Mouse (Mus musculus) liver, adult 2 months (tissue): ENCODE data around the gene Alyref2. TPM values are rescaled to one million over a fixed set of nuclear protein-coding genes. Genes with fewer than 3 reads are reported as not detected.
A peak's percentile ranks its signal among the peaks of the same experiment; 100 is the strongest.

ENCODE experiments used
- DNase-seq: peaks from one replicate; pipeline ENCODE4 v3.0.0-alpha.2; 2011; ENCODE audit warnings: low read depth, low spot score; ENCODE audit errors: extremely low read depth
- H3K27ac ChIP-seq: fragments of 200-500 bp; replicated peaks from 2 replicates; pipeline ENCODE4 v1.5.1; 2012; ENCODE audit warnings: low read depth, mild to moderate bottlenecking, control low read depth, inconsistent platforms, low read length; ENCODE audit not compliant: insufficient read depth
- H3K27me3 ChIP-seq: fragments of 200-500 bp; 2 replicates; pipeline ENCODE4 v1.6.1; 2012; ENCODE audit warnings: mild to moderate bottlenecking, moderate library complexity, low read length, inconsistent platforms; ENCODE audit not compliant: control insufficient read depth, insufficient read depth
- H3K36me3 ChIP-seq: fragments of 200-500 bp; 2 replicates; pipeline ENCODE4 v1.6.1; 2012; ENCODE audit warnings: low read length, inconsistent platforms; ENCODE audit not compliant: control insufficient read depth, insufficient read depth
- H3K4me1 ChIP-seq: fragments of 200-500 bp; 2 replicates; pipeline ENCODE4 v1.6.1; 2011; ENCODE audit warnings: low read length; ENCODE audit not compliant: control insufficient read depth, insufficient read depth
- H3K4me3 ChIP-seq: fragments of 200-500 bp; 2 replicates; pipeline ENCODE4 v1.5.1; 2011; ENCODE audit warnings: low read depth, mild to moderate bottlenecking, control low read depth, low read length, moderate library complexity; ENCODE audit not compliant: insufficient read depth
- H3K79me2 ChIP-seq: fragments of 200-500 bp; 2 replicates; pipeline ENCODE4 v1.6.1; 2012; ENCODE audit warnings: inconsistent platforms, mild to moderate bottlenecking, low read length, moderate library complexity; ENCODE audit not compliant: control insufficient read depth, insufficient read depth
- H3K9ac ChIP-seq: fragments of 200-500 bp; 2 replicates; pipeline ENCODE4 v1.6.1; 2012; ENCODE audit warnings: low read depth, mild to moderate bottlenecking, control low read depth, inconsistent platforms, low read length
- CTCF ChIP-seq: fragments of 200-500 bp; IDR thresholded peaks from 2 replicates; pipeline ENCODE4 v1.5.1; 2011; ENCODE audit warnings: low read depth, low read length, control low read depth
- POLR2A ChIP-seq: fragments of 200-500 bp; IDR thresholded peaks from 2 replicates; pipeline ENCODE4 v1.6.1; 2011; ENCODE audit warnings: low read length, control low read depth; ENCODE audit not compliant: insufficient read depth; ENCODE audit errors: extremely low read depth
- WGBS: fragments of 180-500 bp; shearing (Covaris S2); methylation state at CpG from one replicate; pipeline ENCODE4 v1.1.7; 2018; 5-methylcytosine and 5-hydroxymethylcytosine counted together
- polyA plus RNA-seq: library from polyadenylated mRNA; depleted of rRNA; stranded (reverse); fragments of >200 nt; gene quantifications from 2 replicates; pipeline ENCODE4 v1.2.3, GENCODE M21; 2012
- total RNA-seq: library from RNA; depleted of rRNA; stranded (reverse); fragments of >200 nt; gene quantifications from 2 replicates; pipeline ENCODE4 v1.2.3, GENCODE M21; 2014

The Alyref2 gene
- total and polyA plus RNA-seq, 2 experiments = 3.2 to 5.5 TPM

DNA sequence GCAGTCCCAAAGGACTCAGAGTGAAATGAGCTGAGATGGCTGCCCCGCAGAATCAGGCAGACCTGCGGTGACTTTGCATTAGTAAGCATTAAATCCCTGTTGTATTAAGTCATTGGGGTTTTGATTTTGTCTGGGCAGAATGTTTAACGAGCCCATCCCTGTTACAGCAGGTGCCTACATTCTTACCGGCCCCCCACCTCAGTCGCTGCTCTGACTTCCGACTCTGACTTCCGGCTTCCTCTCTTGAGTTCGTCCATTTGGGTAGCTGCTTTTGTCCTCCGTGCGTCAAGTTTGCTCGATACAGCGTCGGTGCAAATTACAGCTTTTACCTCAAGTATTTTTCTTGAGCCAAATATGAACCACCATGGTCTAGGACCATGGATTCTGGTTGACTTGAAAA, 9.0 kb upstream of the Alyref2 start:
- TF ChIP-seq POLR2A (no peak), CTCF (no peak)
- no peak overlapping the region for H3K9ac ChIP-seq
- no peak overlapping the region for H3K27ac ChIP-seq
- no peaks in the 10 kb centered on the region for H3K36me3 ChIP-seq
- DNase-seq = no peak
- no peaks in the 10 kb centered on the region for H3K27me3 ChIP-seq
- H3K4me3 ChIP-seq = no peak overlapping the region
- no peaks in the 10 kb centered on the region for H3K79me2 ChIP-seq
- no peaks in the 10 kb centered on the region for H3K4me1 ChIP-seq
- 95% methylated on average over 13 of the region's 13 CpGs for WGBS

- Histone ChIP-seq H3K4me1 (no peaks in the 10 kb centered on the region), H3K27me3 (no peaks in the 10 kb centered on the region), H3K79me2 (no peaks in the 10 kb centered on the region), H3K4me3 (no peak overlapping the region), H3K9ac (no peak overlapping the region), H3K27ac (no peak overlapping the region), H3K36me3 (no peaks in the 10 kb centered on the region)
- whole genome bisulfite sequencing = 94% methylated on average over 6 of the region's 6 CpGs
- DNase-seq = no peak
- TF ChIP-seq POLR2A (no peak), CTCF (no peak)
Observed at GRCm38 (mm10) chr1:171495371-171495770, 7.9 kb upstream of the Alyref2 start.

- Histone ChIP-seq H3K4me1 (peaks cover 8% of the 10 kb centered on the region), H3K27ac (no peak overlapping the region), H3K4me3 (no peak overlapping the region), H3K27me3 (no peaks in the 10 kb centered on the region), H3K79me2 (no peaks in the 10 kb centered on the region), H3K9ac (no peak overlapping the region), H3K36me3 (no peaks in the 10 kb centered on the region)
- WGBS = 82% methylated on average over 5 of the region's 5 CpGs
- DNase-seq = no peak
- TF ChIP-seq CTCF (no peak), POLR2A (no peak)
Observed at GRCm38 (mm10) chr1:171499856-171500255, 3.4 kb upstream of the Alyref2 start.

DNA sequence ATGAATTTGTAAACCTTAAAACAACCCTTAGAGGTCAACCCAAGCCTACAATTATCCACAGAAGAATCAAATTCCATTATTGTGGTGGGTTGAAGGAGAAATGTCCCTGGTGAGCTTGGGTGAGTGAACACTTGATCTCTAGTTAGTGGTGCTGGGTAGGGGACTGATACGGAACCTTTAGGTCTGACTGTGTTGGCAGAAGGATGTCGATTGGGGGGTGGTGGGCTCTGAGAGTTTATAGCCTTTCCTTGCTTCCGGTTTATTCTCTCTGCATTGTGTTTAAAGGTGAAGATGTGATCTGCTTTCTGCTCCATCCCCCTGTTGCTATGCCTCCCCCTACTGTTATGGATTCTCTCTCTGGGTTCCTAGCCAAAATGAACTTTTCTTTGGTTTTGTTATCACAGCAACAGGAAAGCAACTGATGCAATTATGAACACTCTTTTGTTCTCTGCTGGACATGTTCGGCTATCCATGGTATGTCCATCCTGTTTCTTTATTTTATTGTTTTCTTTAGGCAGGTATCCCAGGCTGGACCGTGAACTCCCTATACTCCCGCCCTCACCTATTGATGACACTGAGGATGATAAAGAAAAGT, 2.2 kb upstream of the Alyref2 start:
- Histone ChIP-seq H3K36me3 (no peaks in the 10 kb centered on the region), H3K4me3 (no peak overlapping the region), H3K27ac (no peak overlapping the region), H3K4me1 (peaks cover 8% of the 10 kb centered on the region), H3K79me2 (no peaks in the 10 kb centered on the region), H3K27me3 (no peaks in the 10 kb centered on the region), H3K9ac (no peak overlapping the region)
- TF ChIP-seq POLR2A (no peak), CTCF (no peak)
- WGBS = 64% methylated on average over 6 of the region's 6 CpGs
- DNase-seq = no peak

GRCm38 (mm10) chr1:171501636-171502080, 1.6 kb upstream of the Alyref2 start:
- no peaks in the 10 kb centered on the region for H3K27me3 ChIP-seq
- WGBS = 5% methylated on average over 5 of the region's 5 CpGs

More at GRCm38 (mm10) chr1:171501636-171502080, 1.6 kb upstream of the Alyref2 start:
- H3K4me1 ChIP-seq = peaks cover 8% of the 10 kb centered on the region
- peak; percentile 21; the same call in 1 of the 2 replicates for TF ChIP-seq CTCF
- TF ChIP-seq POLR2A = no peak
- H3K36me3 ChIP-seq = no peaks in the 10 kb centered on the region
- no peaks in the 10 kb centered on the region for H3K79me2 ChIP-seq
- H3K4me3 ChIP-seq = no peak overlapping the region
- peak; percentile 59 for DNase-seq
- peak overlapping the region; percentile 68 for H3K27ac ChIP-seq
- no peak overlapping the region; the same call in 1 of the 2 replicates for H3K9ac ChIP-seq
